Mouse (Mus musculus) frontal cortex, adult (tissue): ENCODE results near the gene Nfic.
"Not testable (repeated sequence)": the region's sequence is repeated elsewhere in the genome, so short reads cannot be mapped to it uniquely, and the experiment has no call there.

ENCODE experiments used
- ATAC-seq: cut with Nextera tagmentation; 2 replicates; pipeline ENCODE4 v1.9.2; 2017; ENCODE audit warnings: mild to moderate bottlenecking, moderate library complexity, mixed read lengths; ENCODE audit not compliant: low TSS enrichment

Gene Nfic

GRCm38 (mm10) chr10:81460471-81460870, 5.0 kb upstream of the Nfic start:
- no peak for ATAC-seq

GRCm38 (mm10) chr10:81459399-81459798, 4.0 kb upstream of the Nfic start:
- ATAC-seq, result no peak

GRCm38 (mm10) chr10:81458267-81458666, 2.8 kb upstream of the Nfic start:
- no peak for ATAC-seq

GRCm38 (mm10) chr10:81457624-81458023, 2.2 kb upstream of the Nfic start:
- ATAC-seq, result no peak

GRCm38 (mm10) chr10:81456983-81457563, 1.6 kb upstream of the Nfic start:
- ATAC-seq, result no peak

- ATAC-seq, result no peak
These were observed 1.3 kb downstream of the Nfic start for GRCm38 (mm10) chr10:81454106-81454505.

- no peak for ATAC-seq
These were observed 2.5 kb downstream of the Nfic start for GRCm38 (mm10) chr10:81452947-81453288.

- ATAC-seq, result no peak
These were observed 3.0 kb downstream of the Nfic start for GRCm38 (mm10) chr10:81452237-81452946.

GRCm38 (mm10) chr10:81451365-81451745, 4.1 kb downstream of the Nfic start:
- no peak for ATAC-seq

GRCm38 (mm10) chr10:81450641-81451364, 4.6 kb downstream of the Nfic start:
- no peak for ATAC-seq

- ATAC-seq, result peak; percentile 76
These were observed 5.3 kb downstream of the Nfic start for GRCm38 (mm10) chr10:81450140-81450539.

- not testable (repeated sequence) for ATAC-seq
These were observed 9.9 kb downstream of the Nfic start for GRCm38 (mm10) chr10:81445516-81445915.

GRCm38 (mm10) chr10:81441019-81441418, 14.4 kb downstream of the Nfic start:
- ATAC-seq, result no peak

- 0 out of 2 replicates have a peak, but pooled peaks have one; percentile 5 for ATAC-seq
These were observed 20.0 kb downstream of the Nfic start for GRCm38 (mm10) chr10:81435436-81435835.

GRCm38 (mm10) chr10:81434361-81435263, 20.8 kb downstream of the Nfic start:
- ATAC-seq, result no peak

GRCm38 (mm10) chr10:81433541-81434289, 21.7 kb downstream of the Nfic start:
- ATAC-seq, result no peak

GRCm38 (mm10) chr10:81432868-81433262, 22.6 kb downstream of the Nfic start:
- ATAC-seq, result peak; percentile 78

- ATAC-seq, result no peak
These were observed 23.1 kb downstream of the Nfic start for GRCm38 (mm10) chr10:81432169-81432867.

- no peak for ATAC-seq
These were observed 23.8 kb downstream of the Nfic start for GRCm38 (mm10) chr10:81431526-81432168.
